Mouse (Mus musculus): Measurements from ENCODE around the gene Scand1. TPM values are rescaled to one million over a fixed set of nuclear protein-coding genes. Genes with fewer than 3 reads are reported as not detected.

The Scand1 gene
- polyA plus RNA-seq, 2 experiments, result 74.1 to 97.7 TPM

DNA sequence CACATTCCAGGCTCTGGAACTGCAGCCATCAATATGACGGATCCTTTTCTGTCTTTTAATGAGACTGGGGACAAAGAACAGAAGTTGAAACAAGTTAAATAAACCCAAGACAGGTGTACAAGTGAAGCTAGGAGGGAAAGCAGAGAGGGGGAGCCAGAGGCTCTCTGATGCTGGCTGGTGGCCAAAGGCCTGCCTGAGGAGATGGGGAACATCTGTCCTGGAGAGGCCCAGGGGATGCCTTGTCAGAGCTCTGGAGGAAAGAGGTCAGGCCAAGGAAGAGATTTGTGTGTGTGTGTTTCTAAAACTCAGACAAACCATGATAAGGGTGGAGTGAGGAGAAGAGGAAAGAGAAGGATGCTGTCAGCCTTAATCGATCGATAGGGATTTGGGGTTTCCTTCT is 14.9 kb downstream of the Scand1 start:
- 76% methylated on average over 3 of the region's 3 CpGs for WGBS
- Histone ChIP-seq H3K27ac (replicated peaks; ENCODE audit: low read depth, low read length) (no peak overlapping the region), H3K4me2 (replicated peaks; ENCODE audit: low read depth, low read length, severe bottlenecking) (no peak overlapping the region), H3K9me3 (ENCODE audit: control insufficient read depth, low read length) (no peaks in the 10 kb centered on the region), H3K4me3 (replicated peaks; ENCODE audit: low read length) (no peak overlapping the region), H3K9ac (ENCODE audit: low read depth, low read length, severe bottlenecking) (no peak overlapping the region), H3K27me3 (ENCODE audit: control insufficient read depth, insufficient read depth, low read length) (no peaks in the 10 kb centered on the region), H3K36me3 (ENCODE audit: control insufficient read depth, insufficient read depth, low read length) (peaks cover 86% of the 10 kb centered on the region), H3K4me1 (ENCODE audit: control insufficient read depth, insufficient read depth, low read length) (no peaks in the 10 kb centered on the region)
- TF ChIP-seq POLR2A (IDR thresholded peaks at IDR 0.05; ENCODE audit: borderline replicate concordance, extremely low read depth, insufficient read depth, insufficient read length), result no peak
- ATAC-seq (ENCODE audit: low FRiP score, low read depth), result peak; percentile 67; the same call in 1 of the 2 replicates
- peak; percentile 53 for DNase-seq (ENCODE audit: low spot score)

DNA sequence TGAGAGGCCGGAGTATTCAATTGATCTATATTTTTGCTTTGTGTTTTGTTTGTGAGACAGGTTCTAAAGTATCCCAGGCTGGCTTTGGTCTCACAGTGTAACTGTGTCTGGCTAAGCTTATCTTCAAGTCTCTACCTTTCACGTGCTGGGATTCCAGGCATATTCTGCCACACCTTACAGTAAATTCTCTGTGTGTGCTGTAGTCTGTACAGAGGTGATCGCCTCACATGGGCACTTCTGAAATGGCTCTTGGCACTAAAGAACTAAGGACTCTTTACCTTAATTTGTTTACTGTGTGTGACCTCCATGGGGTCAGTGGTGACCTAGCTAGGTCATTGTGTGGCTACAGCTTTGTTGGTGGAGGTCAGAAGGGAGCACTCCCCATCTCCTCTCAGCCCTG is 16.3 kb downstream of the Scand1 start:
- 89% methylated on average over 3 of the region's 3 CpGs for WGBS
- ATAC-seq (ENCODE audit: low FRiP score, low read depth), result no peak

GRCm38 (mm10) chr2:156295601-156296063 is 16.9 kb downstream of the Scand1 start:
- H3K9ac ChIP-seq (ENCODE audit: low read depth, low read length, severe bottlenecking), result no peak overlapping the region
- ATAC-seq (ENCODE audit: low FRiP score, low read depth), result no peak
- no peak overlapping the region for H3K4me3 ChIP-seq (replicated peaks; ENCODE audit: low read length)
- no peaks in the 10 kb centered on the region for H3K4me1 ChIP-seq (ENCODE audit: control insufficient read depth, insufficient read depth, low read length)
- H3K27ac ChIP-seq (replicated peaks; ENCODE audit: low read depth, low read length), result no peak overlapping the region
- peaks cover 78% of the 10 kb centered on the region for H3K36me3 ChIP-seq (ENCODE audit: control insufficient read depth, insufficient read depth, low read length)
- WGBS, result 96% methylated on average over 2 of the region's 2 CpGs
- no peak for DNase-seq (ENCODE audit: low spot score)
- H3K27me3 ChIP-seq (ENCODE audit: control insufficient read depth, insufficient read depth, low read length), result no peaks in the 10 kb centered on the region
- H3K9me3 ChIP-seq (ENCODE audit: control insufficient read depth, low read length), result no peaks in the 10 kb centered on the region
- TF ChIP-seq POLR2A (IDR thresholded peaks at IDR 0.05; ENCODE audit: borderline replicate concordance, extremely low read depth, insufficient read depth, insufficient read length), result no peak
- H3K4me2 ChIP-seq (replicated peaks; ENCODE audit: low read depth, low read length, severe bottlenecking), result no peak overlapping the region

More for the DNA sequence above, 16.3 kb downstream of the Scand1 start:
- Histone ChIP-seq H3K9ac (ENCODE audit: low read depth, low read length, severe bottlenecking) (no peak overlapping the region), H3K4me3 (replicated peaks; ENCODE audit: low read length) (no peak overlapping the region), H3K9me3 (ENCODE audit: control insufficient read depth, low read length) (no peaks in the 10 kb centered on the region), H3K27me3 (ENCODE audit: control insufficient read depth, insufficient read depth, low read length) (no peaks in the 10 kb centered on the region), H3K27ac (replicated peaks; ENCODE audit: low read depth, low read length) (no peak overlapping the region), H3K4me1 (ENCODE audit: control insufficient read depth, insufficient read depth, low read length) (no peaks in the 10 kb centered on the region), H3K4me2 (replicated peaks; ENCODE audit: low read depth, low read length, severe bottlenecking) (no peak overlapping the region), H3K36me3 (ENCODE audit: control insufficient read depth, insufficient read depth, low read length) (peaks cover 81% of the 10 kb centered on the region)
- TF ChIP-seq POLR2A (IDR thresholded peaks at IDR 0.05; ENCODE audit: borderline replicate concordance, extremely low read depth, insufficient read depth, insufficient read length), result no peak
- DNase-seq (ENCODE audit: low spot score), result no peak

DNA sequence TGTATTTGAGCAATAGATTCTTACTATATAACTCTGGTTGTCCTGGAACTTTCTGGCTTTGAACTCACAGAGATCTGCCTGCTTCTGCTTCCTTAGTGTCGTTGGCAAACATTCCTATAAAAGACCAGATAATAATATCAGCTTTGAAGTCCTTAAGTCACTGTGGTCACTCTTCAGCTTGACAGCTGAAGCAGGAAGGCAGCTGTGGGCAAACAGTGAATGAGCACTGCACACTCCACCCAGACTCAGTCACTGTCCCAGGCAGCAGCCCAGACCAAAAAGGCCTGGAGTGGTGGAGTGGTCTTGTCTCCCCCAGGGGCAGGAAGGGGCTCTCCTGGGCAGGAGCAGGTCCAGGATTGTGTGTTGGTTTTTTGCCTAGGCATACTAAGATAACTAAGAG is 20.5 kb downstream of the Scand1 start:
- Histone ChIP-seq H3K36me3 (ENCODE audit: control insufficient read depth, insufficient read depth, low read length) (peaks cover 79% of the 10 kb centered on the region), H3K27me3 (ENCODE audit: control insufficient read depth, insufficient read depth, low read length) (no peaks in the 10 kb centered on the region), H3K9ac (ENCODE audit: low read depth, low read length, severe bottlenecking) (no peak overlapping the region), H3K4me2 (replicated peaks; ENCODE audit: low read depth, low read length, severe bottlenecking) (no peak overlapping the region), H3K4me1 (ENCODE audit: control insufficient read depth, insufficient read depth, low read length) (no peaks in the 10 kb centered on the region), H3K4me3 (replicated peaks; ENCODE audit: low read length) (no peak overlapping the region), H3K9me3 (ENCODE audit: control insufficient read depth, low read length) (no peaks in the 10 kb centered on the region), H3K27ac (replicated peaks; ENCODE audit: low read depth, low read length) (no peak overlapping the region)
- DNase-seq (ENCODE audit: low spot score), result no peak
- ATAC-seq (ENCODE audit: low FRiP score, low read depth), result no peak
- no peak for TF ChIP-seq POLR2A (IDR thresholded peaks at IDR 0.05; ENCODE audit: borderline replicate concordance, extremely low read depth, insufficient read depth, insufficient read length)
- 89% methylated on average over 1 of the region's 1 CpGs for WGBS

GRCm38 (mm10) chr2:156289552-156290160 is 22.8 kb downstream of the Scand1 start:
- peak; percentile 79 for ATAC-seq (ENCODE audit: low FRiP score, low read depth)
- Histone ChIP-seq H3K9me3 (ENCODE audit: control insufficient read depth, low read length) (no peaks in the 10 kb centered on the region), H3K4me2 (replicated peaks; ENCODE audit: low read depth, low read length, severe bottlenecking) (no peak overlapping the region), H3K27me3 (ENCODE audit: control insufficient read depth, insufficient read depth, low read length) (no peaks in the 10 kb centered on the region), H3K27ac (replicated peaks; ENCODE audit: low read depth, low read length) (no peak overlapping the region), H3K4me3 (replicated peaks; ENCODE audit: low read length) (no peak overlapping the region), H3K4me1 (ENCODE audit: control insufficient read depth, insufficient read depth, low read length) (no peaks in the 10 kb centered on the region), H3K36me3 (ENCODE audit: control insufficient read depth, insufficient read depth, low read length) (peaks cover 61% of the 10 kb centered on the region), H3K9ac (ENCODE audit: low read depth, low read length, severe bottlenecking) (no peak overlapping the region)
- no peak for TF ChIP-seq POLR2A (IDR thresholded peaks at IDR 0.05; ENCODE audit: borderline replicate concordance, extremely low read depth, insufficient read depth, insufficient read length)
- WGBS, result 65% methylated on average over 2 of the region's 2 CpGs
- peak; percentile 23 for DNase-seq (ENCODE audit: low spot score)
